Mouse (Mus musculus) MEL (cell line): ENCODE measurements at regions not wholly inside any gene's neighbourhood (a gene's known extent, or its start where the extent isn't known, plus 50 kb on each side); places are given as distances from the start of the nearest gene placed in this dataset.

Experiments
- BHLHE40 ChIP-seq: IDR thresholded peaks from 2 replicates; pipeline ENCODE4 v1.6.1; 2012; ENCODE audit warnings: low read depth, mild to moderate bottlenecking, inconsistent platforms, low read length, improper control_type of control experiment, borderline replicate concordance
- CHD2 ChIP-seq: IDR thresholded peaks from 2 replicates; pipeline ENCODE4 v1.6.1; 2011; ENCODE audit warnings: low read length, improper control_type of control experiment
- EP300 ChIP-seq, 2 experiments: IDR thresholded peaks; 2 replicates each; pipeline ENCODE4 v1.6.1; 2011; ENCODE audit warnings: improper control_type of control experiment in 2 of 2, low read length in 2 of 2, low read depth in 1 of 2, mild to moderate bottlenecking in 1 of 2
- JUND ChIP-seq: IDR thresholded peaks from 2 replicates; pipeline ENCODE4 v1.6.1; 2011; ENCODE audit warnings: low read depth, mild to moderate bottlenecking, improper control_type of control experiment, low read length
- KAT2A ChIP-seq: conservative IDR thresholded peaks from 2 replicates; pipeline ENCODE4 v1.6.1; 2012; ENCODE audit warnings: low read depth, low read length, improper control_type of control experiment, inconsistent platforms
- MEF2A ChIP-seq: IDR thresholded peaks from 2 replicates; pipeline ENCODE4 v1.6.1; 2014; ENCODE audit warnings: low read depth, mild to moderate bottlenecking, inconsistent platforms, low read length, improper control_type of control experiment; ENCODE audit not compliant: poor library complexity, insufficient replicate concordance, severe bottlenecking; ENCODE audit errors: extremely low read depth
- MXI1 ChIP-seq: IDR thresholded peaks from 2 replicates; pipeline ENCODE4 v1.6.1; 2011; ENCODE audit warnings: mild to moderate bottlenecking, low read depth, low read length, improper control_type of control experiment
- POLR2A ChIP-seq, 2 experiments: IDR thresholded peaks; 2 replicates each; pipeline ENCODE4 v1.6.1; 2011 to 2012; ENCODE audit warnings: low read length in 2 of 2, mild to moderate bottlenecking in 2 of 2, control low read depth in 1 of 2, improper control_type of control experiment in 1 of 2, low read depth in 1 of 2, moderate library complexity in 1 of 2; ENCODE audit not compliant: control insufficient read depth in 1 of 2, insufficient read depth in 1 of 2, poor library complexity in 1 of 2
- TAL1 ChIP-seq: IDR thresholded peaks from 2 replicates; pipeline ENCODE4 v1.6.1; 2012; ENCODE audit warnings: mild to moderate bottlenecking, inconsistent platforms, low read length, moderate library complexity, mixed read lengths
- UBTF ChIP-seq: IDR thresholded peaks from 2 replicates; pipeline ENCODE4 v1.6.1; 2012; ENCODE audit warnings: low read depth, mild to moderate bottlenecking, inconsistent platforms, low read length, improper control_type of control experiment, moderate library complexity, borderline replicate concordance; ENCODE audit not compliant: insufficient read depth
- USF2 ChIP-seq, 2 experiments: IDR thresholded peaks; 2 replicates each; pipeline ENCODE4 v1.6.1; 2011 to 2012; ENCODE audit warnings: improper control_type of control experiment in 2 of 2, low read length in 2 of 2, borderline replicate concordance in 1 of 2, inconsistent platforms in 1 of 2, low read depth in 1 of 2, mild to moderate bottlenecking in 1 of 2; ENCODE audit not compliant: insufficient read depth in 1 of 2
- ZC3H11A ChIP-seq: IDR thresholded peaks from 2 replicates; pipeline ENCODE4 v1.6.1; 2012; ENCODE audit warnings: low read depth, mild to moderate bottlenecking, inconsistent platforms, low read length, improper control_type of control experiment

DNA sequence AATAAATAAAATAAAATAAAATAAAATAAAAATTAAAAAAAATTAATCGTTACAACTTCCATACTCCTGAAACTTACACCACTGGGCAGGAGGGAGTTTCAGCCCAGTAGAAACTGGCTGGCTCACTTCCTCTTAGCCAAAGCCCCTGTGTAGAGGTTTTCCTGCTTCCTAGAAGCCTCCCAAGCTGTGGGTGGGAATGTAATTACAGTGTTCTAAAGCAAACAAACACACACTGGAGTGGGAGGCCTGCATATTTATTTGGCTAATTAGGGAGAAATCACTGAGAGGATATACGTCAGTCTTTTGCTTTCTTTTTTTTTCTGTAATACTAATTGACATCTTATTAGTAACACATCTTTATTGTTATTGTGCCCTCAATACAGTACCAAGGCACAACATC lies 94.2 kb upstream of the Cdh5 start:
- no peak for TF ChIP-seq EP300 (IDR thresholded peaks at IDR 0.05; ENCODE audit: low read depth in 1 of 2, low read length in 2 of 2)
- no peak for TF ChIP-seq UBTF
- TF ChIP-seq CHD2: no peak
- TF ChIP-seq JUND: no peak
- TF ChIP-seq USF2 (IDR thresholded peaks at IDR 0.05; ENCODE audit: borderline replicate concordance in 1 of 2, insufficient read depth in 1 of 2, low read depth in 1 of 2, low read length in 2 of 2): no peak
- no peak for TF ChIP-seq TAL1
- no peak for TF ChIP-seq MEF2A
- TF ChIP-seq POLR2A (IDR thresholded peaks at IDR 0.05; ENCODE audit: control insufficient read depth in 1 of 2, insufficient read depth in 1 of 2, low read depth in 1 of 2, low read length in 2 of 2, poor library complexity in 1 of 2): no peak
- no peak for TF ChIP-seq BHLHE40
- TF ChIP-seq KAT2A: no peak
- TF ChIP-seq ZC3H11A: no peak
- TF ChIP-seq MXI1: no peak
